Comparison of ENCODE assay signal across 10 mouse cellular contexts in the genomic region with DNA sequence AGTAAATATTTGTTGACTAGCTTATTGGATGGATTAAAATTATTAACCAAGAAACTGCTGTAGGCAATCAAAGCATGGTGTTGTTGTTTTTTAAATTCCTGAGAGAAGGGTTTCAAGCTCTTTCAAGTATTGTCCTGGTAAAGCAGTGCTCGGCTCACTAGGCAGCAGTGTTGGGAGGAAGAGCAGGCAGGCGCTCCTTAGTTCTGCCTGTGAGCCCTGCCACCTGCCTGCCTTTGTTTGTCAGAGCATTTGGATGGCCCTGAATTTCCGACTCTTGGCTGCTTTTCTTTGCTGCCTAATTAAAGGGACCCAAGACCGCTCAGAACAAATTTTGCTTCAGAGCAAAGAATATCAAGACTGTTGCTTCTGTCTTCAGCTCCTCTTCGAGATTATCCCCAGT.
A peak's percentile ranks its signal among the peaks of the same experiment; 100 is the strongest.
DNase-seq lines count a peak whose midpoint lies in the region; ATAC-seq and TF ChIP-seq lines count a peak whose summit lies in the region.
"Had no signal": no experiment of that assay in that cellular context is flagged by ENCODE, and none has a peak within 500 bp of the region (broad histone marks: within the 10 kb centered on the region; RNA-seq: fewer than 3 reads in every experiment).

No protein-coding gene starts in this region.

- H3K4me3 ChIP-seq in kidney, postnatal 0 days (replicated peaks; ENCODE audit: low read depth, low read length), result no peak overlapping the region
- H3K4me3 ChIP-seq in midbrain, embryonic 13.5 days (replicated peaks), result no peak overlapping the region

- peak; percentile 11 for DNase-seq in embryo, embryonic 10 days (ENCODE audit: low spot score)
- DNase-seq in embryo, embryonic 9.5 days (ENCODE audit: extremely low spot score), result no peak
- DNase-seq in kidney, postnatal 0 days (ENCODE audit: low spot score), result peak; percentile 24
- no peak for DNase-seq in kidney, postnatal 25 days
- peak; percentile 4 for DNase-seq in embryo, embryonic 10.5 days (ENCODE audit: low spot score)
- DNase-seq in gastrocnemius, postnatal 14 days, result no peak
- no peak for DNase-seq in spleen, postnatal 4 days (ENCODE audit: low spot score in 2 of 2)
- DNase-seq: kidney, postnatal 10 days; lung, adult 18-20 months had no signal

- no peak overlapping the region for H3K27ac ChIP-seq in kidney, postnatal 0 days
- H3K27ac ChIP-seq in midbrain, embryonic 13.5 days, result no peak overlapping the region

- H3K36me3 ChIP-seq in kidney, postnatal 0 days (ENCODE audit: insufficient read depth, low read length), result no peaks in the 10 kb centered on the region
- H3K36me3 ChIP-seq in midbrain, embryonic 13.5 days, result no peaks in the 10 kb centered on the region

- intact Hi-C loops in gastrocnemius, postnatal 14 days (cut with DNase I; ENCODE audit: low total_unique reads), result no loop called here

- no peaks in the 10 kb centered on the region for H3K4me1 ChIP-seq in kidney, postnatal 0 days (replicated peaks; ENCODE audit: insufficient read depth, low read length)
- H3K4me1 ChIP-seq in midbrain, embryonic 13.5 days (replicated peaks), result no peaks in the 10 kb centered on the region

- H3K4me2 ChIP-seq in kidney, postnatal 0 days (ENCODE audit: low read length), result no peak overlapping the region
- peak overlapping the region; percentile 24; the same call in 1 of the 2 replicates for H3K4me2 ChIP-seq in midbrain, embryonic 13.5 days (replicated peaks)

- no peak for TF ChIP-seq CTCF in kidney, postnatal 0 days (IDR thresholded peaks at IDR 0.05; ENCODE audit: low read depth)

- H3K9ac ChIP-seq in kidney, postnatal 0 days (ENCODE audit: low read depth, low read length), result no peak overlapping the region
- H3K9ac ChIP-seq in midbrain, embryonic 13.5 days (replicated peaks), result no peak overlapping the region

- H3K9me3 ChIP-seq in kidney, postnatal 0 days (replicated peaks; ENCODE audit: low read length), result no peaks in the 10 kb centered on the region
- H3K9me3 ChIP-seq in midbrain, embryonic 13.5 days, result no peaks in the 10 kb centered on the region

- ATAC-seq in kidney, postnatal 0 days (replicated peaks; ENCODE audit: low FRiP score, low read depth), result no peak
- ATAC-seq in midbrain, embryonic 13.5 days, result no peak

- WGBS in kidney, postnatal 0 days, result 46% methylated on average over 5 of the region's 5 CpGs
- 23% methylated on average over 5 of the region's 5 CpGs for WGBS in midbrain, embryonic 13.5 days

- H3K27me3 ChIP-seq in kidney, postnatal 0 days (ENCODE audit: insufficient read depth, low read length), result no peaks in the 10 kb centered on the region
- no peaks in the 10 kb centered on the region for H3K27me3 ChIP-seq in midbrain, embryonic 13.5 days

Comparison
In these comparisons a context has a peak if more than half of its experiments do, and no peak if none do; other contexts are left out.
1. DNase-seq: peak in embryo, embryonic 10 days (single experiment), kidney, postnatal 0 days (single experiment) and embryo, embryonic 10.5 days (single experiment); none in embryo, embryonic 9.5 days (single experiment), kidney, postnatal 25 days (0 of 2), gastrocnemius, postnatal 14 days (single experiment) and spleen, postnatal 4 days (0 of 2).